Mouse (Mus musculus) lung, adult 2 months (tissue): ENCODE measurements around the gene Gm20388.

Experiments
- CTCF ChIP-seq: fragments of 200-500 bp; IDR thresholded peaks from 2 replicates; pipeline ENCODE4 v1.5.1; 2011; ENCODE audit warnings: mild to moderate bottlenecking, low read length, control low read depth; ENCODE audit not compliant: insufficient read depth
- POLR2A ChIP-seq: fragments of 200-500 bp; IDR thresholded peaks from 2 replicates; pipeline ENCODE4 v1.6.1; 2011; ENCODE audit warnings: low read depth, mild to moderate bottlenecking, control low read depth, low read length, borderline replicate concordance; ENCODE audit errors: extremely low read depth

DNA sequence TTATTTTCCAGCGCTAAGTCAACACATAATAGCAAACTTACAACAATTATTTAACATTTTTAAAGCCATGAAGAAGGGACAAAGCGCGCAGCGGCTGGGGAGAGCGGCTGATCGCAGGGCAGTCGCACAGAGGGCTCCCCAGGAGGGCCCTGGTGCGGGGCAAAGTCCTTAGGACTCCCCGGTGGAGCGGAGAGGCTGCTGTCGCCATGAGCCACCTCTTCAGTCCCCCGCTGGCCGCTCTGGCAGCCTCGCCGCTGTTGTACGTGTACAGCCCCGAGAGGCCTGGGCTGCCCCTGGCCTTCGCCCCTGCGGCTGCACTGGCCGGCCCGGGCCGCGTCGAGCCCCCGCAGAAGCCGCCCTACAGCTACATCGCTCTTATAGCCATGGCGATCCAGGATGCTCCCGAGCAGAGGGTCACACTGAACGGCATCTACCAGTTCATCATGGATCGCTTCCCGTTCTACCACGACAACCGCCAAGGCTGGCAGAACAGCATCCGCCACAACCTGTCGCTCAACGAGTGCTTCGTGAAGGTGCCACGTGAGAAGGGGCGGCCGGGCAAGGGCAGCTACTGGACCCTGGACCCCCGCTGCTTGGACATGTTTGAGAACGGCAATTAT, 1217.2 kb downstream of the Gm20388 start, which contains the start of gene Foxl1:
- TF ChIP-seq CTCF (no peak), POLR2A (no peak)
